Mouse (Mus musculus) cortical plate, adult 2 months (tissue): ENCODE measurements around the gene Blmh.

Experiments
- CTCF ChIP-seq: fragments of 200-500 bp; IDR thresholded peaks from 2 replicates; pipeline ENCODE4 v1.5.1; 2011; ENCODE audit warnings: mild to moderate bottlenecking, control low read depth, low read length; ENCODE audit not compliant: insufficient read depth; ENCODE audit errors: extremely low read depth
- POLR2A ChIP-seq: fragments of 200-500 bp; IDR thresholded peaks from 2 replicates; pipeline ENCODE4 v1.6.1; 2011; ENCODE audit warnings: mild to moderate bottlenecking, low read length, control low read depth; ENCODE audit not compliant: insufficient read depth; ENCODE audit errors: extremely low read depth

DNA sequence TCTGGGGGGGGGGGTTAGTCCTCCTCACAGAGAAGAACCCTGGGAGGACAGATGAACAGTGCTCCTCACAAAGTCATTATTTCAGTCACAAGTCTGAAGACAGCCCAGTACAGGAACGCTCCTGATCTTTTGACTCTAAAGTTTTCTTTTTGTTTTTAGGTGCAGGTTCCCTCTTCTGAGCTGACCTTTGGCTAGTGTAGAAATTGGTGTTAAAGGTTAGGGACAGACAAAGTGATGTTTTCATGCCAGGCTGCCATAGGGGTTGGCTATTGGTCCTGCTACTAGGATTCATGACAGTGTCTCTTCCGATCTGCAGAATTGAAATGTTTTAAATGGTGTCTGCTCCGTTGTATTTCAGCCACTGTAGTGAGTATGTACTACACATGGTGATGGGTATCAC is 103.5 kb downstream of the Blmh start:
- no peak for TF ChIP-seq CTCF
- no peak for TF ChIP-seq POLR2A
